In genomic region chr1:20951300-20951763, GRCm38 (mm10) we compare ENCODE assay signal across 8 mouse cellular contexts. TPM values are rescaled to one million over a fixed set of nuclear protein-coding genes. Genes with fewer than 3 reads are reported as not detected.
A peak's percentile ranks its signal among the peaks of the same experiment; 100 is the strongest.
DNase-seq lines count a peak whose midpoint lies in the region; ATAC-seq lines count a peak whose summit lies in the region.

TSS of gene Efhc1 (plus strand) at chr1:20951626.

- H3K4me2 ChIP-seq in intestine, embryonic 16.5 days (ENCODE audit: low read depth, low read length), result peak within 1 kb of the TSS; percentile 70

- no peaks in the 10 kb centered on the region for H3K27me3 ChIP-seq in embryonic facial prominence, embryonic 10.5 days (replicated peaks; ENCODE audit: low read depth, poor library complexity, severe bottlenecking)
- no peaks in the 10 kb centered on the region for H3K27me3 ChIP-seq in intestine, embryonic 16.5 days (replicated peaks; ENCODE audit: control insufficient read depth, insufficient read depth, low read length)

- no peaks in the 10 kb centered on the region for H3K9me3 ChIP-seq in embryonic facial prominence, embryonic 10.5 days
- H3K9me3 ChIP-seq in intestine, embryonic 16.5 days (ENCODE audit: control insufficient read depth, low read length), result no peaks in the 10 kb centered on the region

- WGBS in embryonic facial prominence, embryonic 10.5 days, result 3% methylated on average over 23 of the region's 23 CpGs
- WGBS in intestine, embryonic 16.5 days, result 1% methylated on average over 22 of the region's 23 CpGs

- H3K4me1 ChIP-seq in embryonic facial prominence, embryonic 10.5 days, result peaks cover 14% of the 10 kb centered on the region
- peaks cover 4% of the 10 kb centered on the region for H3K4me1 ChIP-seq in intestine, embryonic 16.5 days (ENCODE audit: control insufficient read depth, insufficient read depth, low read length)

- H3K27ac ChIP-seq in embryonic facial prominence, embryonic 10.5 days (replicated peaks), result peak within 1 kb of the TSS; percentile 84
- peak within 1 kb of the TSS; percentile 45 for H3K27ac ChIP-seq in intestine, embryonic 16.5 days (ENCODE audit: low read length)

- intact Hi-C loops in left cerebral cortex, postnatal 25 days (cut with DNase I), result loop anchor here (10.0 kb wide), 1 partner anchor 123 kb away; the partner anchor contains the start of gene Tram2

- peak within 1 kb of the TSS; percentile 73 for H3K9ac ChIP-seq in intestine, embryonic 16.5 days (ENCODE audit: low read depth, low read length)

- H3K36me3 ChIP-seq in embryonic facial prominence, embryonic 10.5 days (replicated peaks), result no peaks in the 10 kb centered on the region
- no peaks in the 10 kb centered on the region for H3K36me3 ChIP-seq in intestine, embryonic 16.5 days (ENCODE audit: control insufficient read depth, insufficient read depth, low read length)

- peak; percentile 97 for DNase-seq in adrenal gland, postnatal 14 days
- peak; percentile 98 for DNase-seq in embryonic facial prominence, embryonic 10.5 days (ENCODE audit: low spot score)
- peak; percentile 40 for DNase-seq in gonadal fat pad, adult 2 months (ENCODE audit: low read depth)
- peak; percentile 93 to 97 for DNase-seq in left cerebral cortex, postnatal 25 days (ENCODE audit: low spot score in 2 of 2)
- DNase-seq in mesoderm, embryonic 11.5 days (ENCODE audit: low read depth, low spot score), result peak; percentile 96
- DNase-seq in right cerebral cortex, postnatal 36 days (ENCODE audit: low spot score in 2 of 2), result peak; percentile 91 to 94
- peak; percentile 92 to 95 for DNase-seq in urinary bladder, postnatal 4 days (ENCODE audit: low spot score in 2 of 2)

- peak within 1 kb of the TSS; percentile 61 for H3K4me3 ChIP-seq in embryonic facial prominence, embryonic 10.5 days
- H3K4me3 ChIP-seq in intestine, embryonic 16.5 days (ENCODE audit: low read length), result peak within 1 kb of the TSS; percentile 61

- ATAC-seq in intestine, embryonic 16.5 days, result peak; percentile 98

RNA-seq across cellular contexts. Expression of gene Efhc1, which starts in this region (rescaled TPM):
- 1.7 and 1.9 TPM in 2 replicates for total RNA-seq in adrenal gland, postnatal 14 days (2021)
- polyA plus RNA-seq in embryonic facial prominence, embryonic 10.5 days (2016; fragmentation: Nextera tagmentation; extraction: Ambion mirVana), result 2.2 and 2.5 TPM in 2 replicates
- 6.9 and 7.5 TPM in 2 replicates for polyA plus RNA-seq in gonadal fat pad, adult 2 months (2012; rRNA removed)
- 2.1 and 2.4 TPM in 2 replicates for polyA plus RNA-seq in intestine, embryonic 16.5 days (2015; fragmentation: Nextera tagmentation; extraction: Ambion mirVana)
- total RNA-seq in left cerebral cortex, postnatal 25 days (2021), result 1 to 10 TPM in 1 of 2 experiments, under 1 TPM in 1; 0.80 to 1.8 TPM

Comparison
In these comparisons a context has a peak if more than half of its experiments do, and no peak if none do; other contexts are left out.
1. Peak in every context shown above with its lines: DNase-seq, ATAC-seq, H3K4me3 ChIP-seq and H3K27ac ChIP-seq.
2. DNase-seq: peak in every context shown above with its lines; median percentile 98 in embryonic facial prominence, embryonic 10.5 days; 97 in adrenal gland, postnatal 14 days; 96 in mesoderm, embryonic 11.5 days; 95 in left cerebral cortex, postnatal 25 days; 94 in urinary bladder, postnatal 4 days; 92 in right cerebral cortex, postnatal 36 days; 40 in gonadal fat pad, adult 2 months.